Mouse (Mus musculus): ENCODE results near the gene Cfap298. TPM values are rescaled to one million over a fixed set of nuclear protein-coding genes. Genes with fewer than 3 reads are reported as not detected.

The Cfap298 gene
- polyA plus RNA-seq (2015; fragmentation: Nextera tagmentation; extraction: Ambion mirVana), result 48.2 and 54.4 TPM in 2 replicates

DNA sequence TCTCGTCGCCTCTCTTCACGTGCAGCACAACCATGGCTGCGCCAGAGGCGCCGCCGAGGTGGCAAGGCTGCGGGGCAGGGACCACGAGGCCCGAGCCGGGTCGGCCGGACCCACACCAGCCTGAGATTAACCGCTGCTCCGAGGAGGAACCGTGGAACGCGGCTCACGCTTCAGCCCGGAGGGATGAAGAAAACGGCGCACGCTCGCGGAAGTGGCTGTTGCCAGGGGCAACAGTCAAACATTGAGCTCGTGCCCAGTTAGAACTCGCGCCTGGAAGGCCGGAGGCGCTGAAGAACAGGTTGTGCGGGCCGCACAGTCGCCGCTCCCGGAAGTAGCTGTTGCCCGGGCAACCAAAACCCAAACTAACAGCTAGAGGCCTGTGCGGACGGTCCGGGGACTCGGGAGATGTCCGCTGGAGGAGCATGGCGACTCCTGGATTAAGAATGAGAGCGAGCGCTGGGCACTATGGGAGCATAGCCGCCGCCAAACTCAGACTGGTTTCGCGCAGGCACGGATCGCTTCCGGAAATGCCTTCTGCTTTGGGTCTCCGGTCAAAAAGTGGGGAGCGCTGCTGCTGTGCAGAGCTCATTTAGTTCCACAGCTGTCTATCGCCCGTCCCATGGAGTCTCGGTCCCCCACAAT, at the start of gene Cfap298:
Cfap298 (minus strand) TSS at position 428 of the 642 bp plus-strand sequence.
- no peaks in the 10 kb centered on the region for H3K9me3 ChIP-seq (replicated peaks; ENCODE audit: control insufficient read depth, low read length)
- H3K27me3 ChIP-seq (ENCODE audit: control insufficient read depth, insufficient read depth, low read length), result no peaks in the 10 kb centered on the region
- H3K4me3 ChIP-seq (ENCODE audit: low read length), result peak within 1 kb of the TSS; percentile 92
- peak within 1 kb of the TSS; percentile 91 for H3K27ac ChIP-seq (ENCODE audit: low read length)
- peak within 1 kb of the TSS; percentile 92 for H3K4me2 ChIP-seq (ENCODE audit: low read depth, low read length)
- H3K4me1 ChIP-seq (ENCODE audit: control insufficient read depth, insufficient read depth, low read length), result peaks cover 8% of the 10 kb centered on the region
- peak within 1 kb of the TSS; percentile 90 for H3K9ac ChIP-seq (ENCODE audit: low read length)
- WGBS, result under 1% methylated on average over 53 of the region's 56 CpGs
- peaks cover 11% of the 10 kb centered on the region; the same call in 1 of the 2 replicates for H3K36me3 ChIP-seq (ENCODE audit: control insufficient read depth, insufficient read depth)
- ATAC-seq (replicated peaks; ENCODE audit: extremely low read depth, insufficient read depth, low FRiP score), result peak; percentile 97

DNA sequence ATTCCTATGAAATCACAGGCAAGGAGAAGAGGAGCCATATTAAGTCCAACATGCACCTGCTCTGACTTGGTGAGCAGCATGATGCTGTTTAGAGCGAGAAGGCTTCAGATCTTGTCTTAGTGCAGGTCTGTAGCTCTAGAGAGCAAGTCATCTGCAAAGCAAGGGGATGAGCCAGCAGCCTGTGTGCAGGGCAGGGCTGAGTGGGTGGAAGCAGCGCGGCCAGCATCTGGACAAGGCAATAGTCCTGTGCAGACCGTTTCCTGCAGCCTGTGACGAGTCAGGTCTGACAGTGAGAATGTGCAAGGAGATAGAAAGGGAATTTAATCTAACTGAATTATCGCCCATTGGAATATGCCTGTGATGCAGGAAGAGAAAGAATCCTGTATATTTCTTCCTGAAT, 36.1 kb upstream of the Cfap298 start:
- 64% methylated on average over 6 of the region's 6 CpGs for WGBS
- H3K36me3 ChIP-seq (ENCODE audit: control insufficient read depth, insufficient read depth), result peaks cover 9% of the 10 kb centered on the region; the same call in 1 of the 2 replicates

DNA sequence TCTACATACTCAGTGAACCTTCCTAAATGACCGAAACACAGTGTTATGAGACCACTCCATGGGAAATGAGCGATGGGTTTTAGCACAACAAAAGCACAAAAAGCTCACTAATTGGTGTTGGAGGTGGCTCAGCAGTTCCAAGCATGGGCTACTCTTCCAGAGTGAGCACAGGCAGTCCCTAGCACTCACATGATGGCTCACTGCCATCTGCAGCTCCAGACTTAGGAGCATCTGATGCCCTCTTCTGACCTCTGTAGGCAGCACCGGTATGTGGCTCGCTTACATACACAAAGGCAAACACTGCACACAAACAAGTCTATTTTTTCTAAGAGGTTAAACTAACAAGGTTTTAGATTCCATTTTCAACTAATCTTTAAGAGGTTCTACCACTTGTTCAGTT, 31.3 kb upstream of the Cfap298 start:
- no peaks in the 10 kb centered on the region for H3K9me3 ChIP-seq (replicated peaks; ENCODE audit: control insufficient read depth, low read length)
- 73% methylated on average over 4 of the region's 4 CpGs for WGBS
- H3K27me3 ChIP-seq (ENCODE audit: control insufficient read depth, insufficient read depth, low read length), result no peaks in the 10 kb centered on the region
- ATAC-seq (replicated peaks; ENCODE audit: extremely low read depth, insufficient read depth, low FRiP score), result no peak
- no peak overlapping the region for H3K4me3 ChIP-seq (ENCODE audit: low read length)
- no peak overlapping the region for H3K9ac ChIP-seq (ENCODE audit: low read length)
- H3K36me3 ChIP-seq (ENCODE audit: control insufficient read depth, insufficient read depth), result peaks cover 13% of the 10 kb centered on the region
- no peaks in the 10 kb centered on the region for H3K4me1 ChIP-seq (ENCODE audit: control insufficient read depth, insufficient read depth, low read length)
- H3K27ac ChIP-seq (ENCODE audit: low read length), result no peak overlapping the region
- H3K4me2 ChIP-seq (ENCODE audit: low read depth, low read length), result no peak overlapping the region

More for the DNA sequence above, 36.1 kb upstream of the Cfap298 start:
- no peak for ATAC-seq (replicated peaks; ENCODE audit: extremely low read depth, insufficient read depth, low FRiP score)
- H3K27ac ChIP-seq (ENCODE audit: low read length), result no peak overlapping the region
- no peak overlapping the region for H3K9ac ChIP-seq (ENCODE audit: low read length)
- H3K4me1 ChIP-seq (ENCODE audit: control insufficient read depth, insufficient read depth, low read length), result no peaks in the 10 kb centered on the region
- H3K9me3 ChIP-seq (replicated peaks; ENCODE audit: control insufficient read depth, low read length), result no peaks in the 10 kb centered on the region
- no peak overlapping the region for H3K4me3 ChIP-seq (ENCODE audit: low read length)
- H3K4me2 ChIP-seq (ENCODE audit: low read depth, low read length), result no peak overlapping the region
- H3K27me3 ChIP-seq (ENCODE audit: control insufficient read depth, insufficient read depth, low read length), result no peaks in the 10 kb centered on the region

DNA sequence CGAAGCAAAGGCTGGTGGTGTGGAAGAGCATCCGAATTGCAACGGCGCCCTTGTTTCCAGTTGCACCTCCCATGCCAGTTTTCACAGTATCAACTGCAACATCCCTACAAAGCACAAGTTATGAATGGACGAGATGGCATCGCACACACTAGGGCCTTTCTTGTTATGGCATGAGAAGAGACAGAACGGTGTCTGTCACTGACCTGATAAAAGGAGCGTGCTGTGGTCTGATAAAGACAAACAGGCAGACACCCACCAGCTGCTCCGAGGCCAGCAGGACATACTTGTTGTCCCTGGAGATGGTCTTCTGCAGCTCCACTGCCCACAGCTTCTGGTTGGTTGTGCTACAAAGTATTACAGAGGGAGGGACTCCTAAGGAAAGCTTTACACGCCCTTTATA, 29.4 kb upstream of the Cfap298 start:
- no peak overlapping the region for H3K9ac ChIP-seq (ENCODE audit: low read length)
- H3K4me3 ChIP-seq (ENCODE audit: low read length), result no peak overlapping the region
- ATAC-seq (replicated peaks; ENCODE audit: extremely low read depth, insufficient read depth, low FRiP score), result no peak
- H3K27ac ChIP-seq (ENCODE audit: low read length), result no peak overlapping the region
- no peak overlapping the region for H3K4me2 ChIP-seq (ENCODE audit: low read depth, low read length)
- WGBS, result 70% methylated on average over 10 of the region's 10 CpGs
- H3K27me3 ChIP-seq (ENCODE audit: control insufficient read depth, insufficient read depth, low read length), result no peaks in the 10 kb centered on the region
- H3K36me3 ChIP-seq (ENCODE audit: control insufficient read depth, insufficient read depth), result peaks cover 16% of the 10 kb centered on the region
- no peaks in the 10 kb centered on the region for H3K4me1 ChIP-seq (ENCODE audit: control insufficient read depth, insufficient read depth, low read length)
- H3K9me3 ChIP-seq (replicated peaks; ENCODE audit: control insufficient read depth, low read length), result no peaks in the 10 kb centered on the region

GRCm38 (mm10) chr16:90963866-90964265, 29.0 kb upstream of the Cfap298 start:
- Histone ChIP-seq H3K4me3 (ENCODE audit: low read length) (no peak overlapping the region), H3K4me2 (ENCODE audit: low read depth, low read length) (no peak overlapping the region), H3K27me3 (ENCODE audit: control insufficient read depth, insufficient read depth, low read length) (no peaks in the 10 kb centered on the region), H3K9me3 (replicated peaks; ENCODE audit: control insufficient read depth, low read length) (no peaks in the 10 kb centered on the region), H3K36me3 (ENCODE audit: control insufficient read depth, insufficient read depth) (peaks cover 13% of the 10 kb centered on the region), H3K9ac (ENCODE audit: low read length) (no peak overlapping the region), H3K4me1 (ENCODE audit: control insufficient read depth, insufficient read depth, low read length) (no peaks in the 10 kb centered on the region), H3K27ac (ENCODE audit: low read length) (no peak overlapping the region)
- no peak for ATAC-seq (replicated peaks; ENCODE audit: extremely low read depth, insufficient read depth, low FRiP score)
- WGBS, result 75% methylated on average over 10 of the region's 10 CpGs

DNA sequence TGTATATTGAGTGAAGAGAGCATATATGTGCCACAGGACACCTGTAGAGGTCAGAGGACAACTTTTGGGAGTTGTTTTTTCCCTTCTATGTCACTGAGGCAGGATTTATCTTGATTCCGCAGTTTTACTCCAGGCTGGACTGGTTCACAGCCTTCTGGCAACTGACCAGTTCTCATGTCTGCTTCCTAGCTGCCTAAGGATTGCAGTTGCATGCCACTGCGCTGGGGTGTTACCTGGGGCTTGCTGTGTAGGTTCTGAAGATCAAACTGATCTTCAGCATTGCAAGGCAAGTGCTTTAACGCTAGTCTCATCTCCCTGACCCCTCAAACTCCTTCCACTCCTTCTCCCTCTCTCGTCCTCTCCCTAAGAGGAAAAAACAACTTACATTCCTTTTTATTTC, 28.3 kb upstream of the Cfap298 start:
- H3K9me3 ChIP-seq (replicated peaks; ENCODE audit: control insufficient read depth, low read length), result no peaks in the 10 kb centered on the region
- H3K4me3 ChIP-seq (ENCODE audit: low read length), result no peak overlapping the region
- no peaks in the 10 kb centered on the region for H3K27me3 ChIP-seq (ENCODE audit: control insufficient read depth, insufficient read depth, low read length)
- no peaks in the 10 kb centered on the region for H3K4me1 ChIP-seq (ENCODE audit: control insufficient read depth, insufficient read depth, low read length)
- H3K4me2 ChIP-seq (ENCODE audit: low read depth, low read length), result no peak overlapping the region
- no peak for ATAC-seq (replicated peaks; ENCODE audit: extremely low read depth, insufficient read depth, low FRiP score)
- WGBS, result 89% methylated on average over 4 of the region's 4 CpGs
- H3K36me3 ChIP-seq (ENCODE audit: control insufficient read depth, insufficient read depth), result peaks cover 13% of the 10 kb centered on the region
- H3K27ac ChIP-seq (ENCODE audit: low read length), result no peak overlapping the region
- no peak overlapping the region for H3K9ac ChIP-seq (ENCODE audit: low read length)

- 70% methylated on average over 5 of the region's 5 CpGs for WGBS
- H3K36me3 ChIP-seq (ENCODE audit: control insufficient read depth, insufficient read depth), result peaks cover 11% of the 10 kb centered on the region
- H3K4me1 ChIP-seq (ENCODE audit: control insufficient read depth, insufficient read depth, low read length), result no peaks in the 10 kb centered on the region
- H3K4me3 ChIP-seq (ENCODE audit: low read length), result no peak overlapping the region
- H3K9ac ChIP-seq (ENCODE audit: low read length), result no peak overlapping the region
- no peak overlapping the region for H3K4me2 ChIP-seq (ENCODE audit: low read depth, low read length)
- H3K9me3 ChIP-seq (replicated peaks; ENCODE audit: control insufficient read depth, low read length), result no peaks in the 10 kb centered on the region
- no peak overlapping the region for H3K27ac ChIP-seq (ENCODE audit: low read length)
- H3K27me3 ChIP-seq (ENCODE audit: control insufficient read depth, insufficient read depth, low read length), result no peaks in the 10 kb centered on the region
- no peak; the same call in 1 of the 2 replicates for ATAC-seq (replicated peaks; ENCODE audit: extremely low read depth, insufficient read depth, low FRiP score)
Observed at GRCm38 (mm10) chr16:90958301-90959085, 23.6 kb upstream of the Cfap298 start.

DNA sequence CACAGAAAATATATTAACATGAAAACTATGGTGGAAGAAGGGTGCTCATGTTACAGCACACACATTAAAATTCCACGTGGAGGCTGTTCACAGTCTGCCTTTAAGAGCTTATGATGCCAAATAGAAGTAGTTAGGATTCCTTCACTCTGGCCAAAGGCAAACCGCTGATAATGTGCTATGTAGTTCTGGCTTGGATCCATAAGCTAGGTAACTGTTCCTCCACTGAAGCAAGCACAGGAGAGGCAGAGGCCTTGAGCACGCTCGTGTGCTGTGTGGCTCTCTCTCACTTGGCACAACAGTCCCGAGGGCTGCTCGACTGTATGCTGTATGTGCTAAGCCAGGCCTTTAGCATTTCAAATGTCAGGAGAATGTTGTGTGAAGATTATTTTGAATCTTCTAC, 20.6 kb upstream of the Cfap298 start:
- WGBS, result 42% methylated on average over 6 of the region's 6 CpGs
- Histone ChIP-seq H3K9ac (ENCODE audit: low read length) (no peak overlapping the region), H3K27ac (ENCODE audit: low read length) (peak overlapping the region; percentile 46; the same call in 1 of the 2 replicates), H3K4me1 (ENCODE audit: control insufficient read depth, insufficient read depth, low read length) (no peaks in the 10 kb centered on the region; the same call in 1 of the 2 replicates), H3K27me3 (ENCODE audit: control insufficient read depth, insufficient read depth, low read length) (no peaks in the 10 kb centered on the region), H3K9me3 (replicated peaks; ENCODE audit: control insufficient read depth, low read length) (no peaks in the 10 kb centered on the region), H3K4me2 (ENCODE audit: low read depth, low read length) (no peak overlapping the region), H3K4me3 (ENCODE audit: low read length) (no peak overlapping the region), H3K36me3 (ENCODE audit: control insufficient read depth, insufficient read depth) (peaks cover 9% of the 10 kb centered on the region; the same call in 1 of the 2 replicates)
- peak; percentile 69 for ATAC-seq (replicated peaks; ENCODE audit: extremely low read depth, insufficient read depth, low FRiP score)

DNA sequence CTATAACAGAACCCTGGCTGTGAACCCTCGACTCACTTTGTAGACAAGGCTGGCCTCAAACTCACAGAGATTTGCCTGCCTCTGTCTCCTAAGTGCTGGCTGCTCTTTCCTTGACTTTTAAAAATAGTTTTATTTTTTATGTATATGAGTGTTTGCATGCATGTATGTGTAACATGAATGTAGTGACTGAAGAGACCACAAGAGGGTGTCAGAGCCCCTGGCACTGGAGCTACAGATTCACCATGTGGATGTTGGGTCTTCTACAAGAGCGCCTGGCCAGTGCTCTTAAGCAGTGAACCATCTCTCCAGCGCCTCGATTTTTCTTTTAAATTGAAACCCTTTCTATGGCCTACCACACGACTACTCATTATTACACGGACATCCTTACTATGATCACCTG, 18.9 kb upstream of the Cfap298 start:
- 89% methylated on average over 6 of the region's 6 CpGs for WGBS

More for the DNA sequence above, 18.9 kb upstream of the Cfap298 start:
- no peak overlapping the region for H3K4me3 ChIP-seq (ENCODE audit: low read length)
- H3K27me3 ChIP-seq (ENCODE audit: control insufficient read depth, insufficient read depth, low read length), result no peaks in the 10 kb centered on the region
- no peak overlapping the region for H3K4me2 ChIP-seq (ENCODE audit: low read depth, low read length)
- H3K4me1 ChIP-seq (ENCODE audit: control insufficient read depth, insufficient read depth, low read length), result no peaks in the 10 kb centered on the region; the same call in 1 of the 2 replicates
- peaks cover 5% of the 10 kb centered on the region; the same call in 1 of the 2 replicates for H3K36me3 ChIP-seq (ENCODE audit: control insufficient read depth, insufficient read depth)
- no peak for ATAC-seq (replicated peaks; ENCODE audit: extremely low read depth, insufficient read depth, low FRiP score)
- no peak overlapping the region for H3K27ac ChIP-seq (ENCODE audit: low read length)
- no peak overlapping the region for H3K9ac ChIP-seq (ENCODE audit: low read length)
- no peaks in the 10 kb centered on the region for H3K9me3 ChIP-seq (replicated peaks; ENCODE audit: control insufficient read depth, low read length)

Measured in heart, embryonic 16.5 days (tissue).